Mouse (Mus musculus): ENCODE results near the gene Gm9195. TPM values are rescaled to one million over a fixed set of nuclear protein-coding genes. Genes with fewer than 3 reads are reported as not detected.

Gm9195 gene
- polyA plus RNA-seq, 1 experiment from 2014 or later = not detected

- H3K36me3 ChIP-seq (ENCODE audit: insufficient read depth, low read length) = no peaks in the 10 kb centered on the region
- H3K27ac ChIP-seq = no peak overlapping the region
- no peak for ATAC-seq (replicated peaks; ENCODE audit: low FRiP score, low read depth)
- no peak overlapping the region for H3K9ac ChIP-seq (ENCODE audit: low read depth, low read length)
- H3K4me2 ChIP-seq (ENCODE audit: low read length) = no peak overlapping the region
- TF ChIP-seq CTCF (IDR thresholded peaks at IDR 0.05; ENCODE audit: low read depth) = no peak
- no peaks in the 10 kb centered on the region for H3K9me3 ChIP-seq (replicated peaks; ENCODE audit: low read length)
- no peaks in the 10 kb centered on the region for H3K27me3 ChIP-seq (ENCODE audit: insufficient read depth, low read length)
- H3K4me3 ChIP-seq (replicated peaks; ENCODE audit: low read depth, low read length) = no peak overlapping the region
- 52% methylated on average over 6 of the region's 6 CpGs for WGBS
- DNase-seq (ENCODE audit: low spot score) = peak; percentile 49
- no peaks in the 10 kb centered on the region for H3K4me1 ChIP-seq (replicated peaks; ENCODE audit: insufficient read depth, low read length)
Observed at GRCm38 (mm10) chr14:72518786-72519185, 27.1 kb upstream of the Gm9195 start.

GRCm38 (mm10) chr14:72516376-72516775 lies 24.7 kb upstream of the Gm9195 start:
- no peak for ATAC-seq (replicated peaks; ENCODE audit: low FRiP score, low read depth)
- TF ChIP-seq CTCF (IDR thresholded peaks at IDR 0.05; ENCODE audit: low read depth) = peak; percentile 92
- no peak overlapping the region for H3K4me3 ChIP-seq (replicated peaks; ENCODE audit: low read depth, low read length)
- no peaks in the 10 kb centered on the region for H3K36me3 ChIP-seq (ENCODE audit: insufficient read depth, low read length)
- H3K9me3 ChIP-seq (replicated peaks; ENCODE audit: low read length) = no peaks in the 10 kb centered on the region
- H3K27ac ChIP-seq = no peak overlapping the region
- peak; percentile 77 for DNase-seq (ENCODE audit: low spot score)
- no peak overlapping the region for H3K4me2 ChIP-seq (ENCODE audit: low read length)
- no peak overlapping the region for H3K9ac ChIP-seq (ENCODE audit: low read depth, low read length)
- 30% methylated on average over 5 of the region's 5 CpGs for WGBS
- H3K27me3 ChIP-seq (ENCODE audit: insufficient read depth, low read length) = no peaks in the 10 kb centered on the region
- H3K4me1 ChIP-seq (replicated peaks; ENCODE audit: insufficient read depth, low read length) = no peaks in the 10 kb centered on the region

GRCm38 (mm10) chr14:72506723-72507420 lies 15.2 kb upstream of the Gm9195 start:
- no peaks in the 10 kb centered on the region; the same call in 1 of the 2 replicates for H3K4me1 ChIP-seq (replicated peaks; ENCODE audit: insufficient read depth, low read length)
- DNase-seq (ENCODE audit: low spot score) (no peak), ATAC-seq (replicated peaks; ENCODE audit: low FRiP score, low read depth) (0 out of 2 replicates have a peak, but pooled peaks have one; percentile 3)
- peak overlapping the region; percentile 69 for H3K4me2 ChIP-seq (ENCODE audit: low read length)
- WGBS = 25% methylated on average over 11 of the region's 11 CpGs
- H3K9ac ChIP-seq (ENCODE audit: low read depth, low read length) = peak overlapping the region; percentile 31; the same call in 1 of the 2 replicates
- H3K27me3 ChIP-seq (ENCODE audit: insufficient read depth, low read length) = no peaks in the 10 kb centered on the region
- H3K36me3 ChIP-seq (ENCODE audit: insufficient read depth, low read length) = no peaks in the 10 kb centered on the region
- no peaks in the 10 kb centered on the region for H3K9me3 ChIP-seq (replicated peaks; ENCODE audit: low read length)
- TF ChIP-seq CTCF (IDR thresholded peaks at IDR 0.05; ENCODE audit: low read depth) = no peak
- no peak overlapping the region for H3K27ac ChIP-seq
- H3K4me3 ChIP-seq (replicated peaks; ENCODE audit: low read depth, low read length) = peak overlapping the region; percentile 27

- peak overlapping the region; percentile 69 for H3K4me2 ChIP-seq (ENCODE audit: low read length)
- DNase-seq (ENCODE audit: low spot score) (peak; percentile 67), ATAC-seq (replicated peaks; ENCODE audit: low FRiP score, low read depth) (peak; percentile 63)
- no peaks in the 10 kb centered on the region for H3K36me3 ChIP-seq (ENCODE audit: insufficient read depth, low read length)
- no peaks in the 10 kb centered on the region for H3K9me3 ChIP-seq (replicated peaks; ENCODE audit: low read length)
- no peaks in the 10 kb centered on the region; the same call in 1 of the 2 replicates for H3K4me1 ChIP-seq (replicated peaks; ENCODE audit: insufficient read depth, low read length)
- no peak for TF ChIP-seq CTCF (IDR thresholded peaks at IDR 0.05; ENCODE audit: low read depth)
- peak overlapping the region; percentile 27 for H3K4me3 ChIP-seq (replicated peaks; ENCODE audit: low read depth, low read length)
- no peak overlapping the region for H3K27ac ChIP-seq
- no peaks in the 10 kb centered on the region for H3K27me3 ChIP-seq (ENCODE audit: insufficient read depth, low read length)
- peak overlapping the region; percentile 31; the same call in 1 of the 2 replicates for H3K9ac ChIP-seq (ENCODE audit: low read depth, low read length)
- 13% methylated on average over 12 of the region's 12 CpGs for WGBS
Observed at GRCm38 (mm10) chr14:72506018-72506722, 14.5 kb upstream of the Gm9195 start.

GRCm38 (mm10) chr14:72504985-72505384 lies 13.3 kb upstream of the Gm9195 start:
- Histone ChIP-seq H3K27ac (no peak overlapping the region), H3K4me3 (replicated peaks; ENCODE audit: low read depth, low read length) (no peak overlapping the region), H3K4me1 (replicated peaks; ENCODE audit: insufficient read depth, low read length) (no peaks in the 10 kb centered on the region; the same call in 1 of the 2 replicates), H3K27me3 (ENCODE audit: insufficient read depth, low read length) (no peaks in the 10 kb centered on the region), H3K9me3 (replicated peaks; ENCODE audit: low read length) (no peaks in the 10 kb centered on the region), H3K4me2 (ENCODE audit: low read length) (no peak overlapping the region), H3K9ac (ENCODE audit: low read depth, low read length) (no peak overlapping the region), H3K36me3 (ENCODE audit: insufficient read depth, low read length) (no peaks in the 10 kb centered on the region)
- TF ChIP-seq CTCF (IDR thresholded peaks at IDR 0.05; ENCODE audit: low read depth) = peak; percentile 21; the same call in 1 of the 2 replicates
- ATAC-seq (replicated peaks; ENCODE audit: low FRiP score, low read depth) = no peak
- DNase-seq (ENCODE audit: low spot score) = no peak
- WGBS = 100% methylated on average over 1 of the region's 1 CpGs

- H3K9ac ChIP-seq (ENCODE audit: low read depth, low read length) = no peak overlapping the region
Observed at GRCm38 (mm10) chr14:72503241-72503640, 11.6 kb upstream of the Gm9195 start.

More at GRCm38 (mm10) chr14:72503241-72503640, 11.6 kb upstream of the Gm9195 start:
- Histone ChIP-seq H3K9me3 (replicated peaks; ENCODE audit: low read length) (no peaks in the 10 kb centered on the region), H3K27ac (no peak overlapping the region), H3K4me2 (ENCODE audit: low read length) (no peak overlapping the region), H3K36me3 (ENCODE audit: insufficient read depth, low read length) (no peaks in the 10 kb centered on the region), H3K4me1 (replicated peaks; ENCODE audit: insufficient read depth, low read length) (no peaks in the 10 kb centered on the region; the same call in 1 of the 2 replicates), H3K27me3 (ENCODE audit: insufficient read depth, low read length) (no peaks in the 10 kb centered on the region), H3K4me3 (replicated peaks; ENCODE audit: low read depth, low read length) (no peak overlapping the region)
- ATAC-seq (replicated peaks; ENCODE audit: low FRiP score, low read depth) (no peak), DNase-seq (ENCODE audit: low spot score) (no peak)
- TF ChIP-seq CTCF (IDR thresholded peaks at IDR 0.05; ENCODE audit: low read depth) = no peak
- 49% methylated on average over 6 of the region's 6 CpGs for WGBS

All from kidney, postnatal 0 days (tissue).